Mouse (Mus musculus) cerebellum, postnatal 4 days (tissue): ENCODE measurements around the gene Fam214b.
A peak's percentile ranks its signal among the peaks of the same experiment; 100 is the strongest.

Experiments
- DNase-seq, 2 experiments: peaks; one replicate each; pipeline ENCODE4 v3.0.0; 2022; ENCODE audit warnings: low spot score in 2 of 2, mixed read lengths in 1 of 2

The Fam214b gene

DNA sequence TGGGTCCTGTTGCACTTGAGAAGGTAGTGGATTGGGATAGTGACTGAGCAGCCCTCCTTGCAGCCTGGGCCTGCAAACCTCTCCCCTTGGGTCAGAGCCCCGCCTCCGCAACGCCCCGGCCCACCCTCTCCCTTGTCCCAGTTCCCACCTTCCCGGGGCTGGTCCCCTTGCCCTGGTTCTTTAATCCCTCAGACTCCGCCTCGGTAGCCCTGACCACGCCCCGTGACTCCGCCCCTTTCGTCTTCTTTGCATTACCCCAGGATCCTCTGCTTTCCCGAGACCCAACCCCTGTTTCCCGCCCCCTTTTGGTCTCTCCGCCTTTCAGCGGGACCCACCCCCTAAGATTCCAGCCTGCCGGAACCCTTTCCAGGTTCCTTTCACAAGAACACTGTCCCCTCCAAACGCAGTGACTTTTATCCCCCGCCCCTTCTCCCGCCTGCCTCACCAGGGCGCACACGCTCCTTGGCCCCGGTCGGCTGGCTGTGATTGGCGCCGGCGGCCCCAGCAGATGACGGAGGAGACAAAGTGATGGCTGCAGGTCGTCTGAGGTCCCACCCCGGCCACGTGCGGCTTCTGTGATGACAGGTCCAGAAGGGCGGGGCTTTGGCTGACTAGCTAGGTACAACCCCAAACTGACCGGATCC is at the start of gene Fam214b:
TSS of gene Fam214b (minus strand) at position 562 of the 644 bp plus-strand sequence.
- peak; percentile 87 to 93 for DNase-seq

GRCm38 (mm10) chr4:43091183-43091582 is 45.2 kb upstream of the Fam214b start:
- no peak for DNase-seq

- no peak for DNase-seq
Measured at GRCm38 (mm10) chr4:43089950-43090349, 43.9 kb upstream of the Fam214b start.

DNA sequence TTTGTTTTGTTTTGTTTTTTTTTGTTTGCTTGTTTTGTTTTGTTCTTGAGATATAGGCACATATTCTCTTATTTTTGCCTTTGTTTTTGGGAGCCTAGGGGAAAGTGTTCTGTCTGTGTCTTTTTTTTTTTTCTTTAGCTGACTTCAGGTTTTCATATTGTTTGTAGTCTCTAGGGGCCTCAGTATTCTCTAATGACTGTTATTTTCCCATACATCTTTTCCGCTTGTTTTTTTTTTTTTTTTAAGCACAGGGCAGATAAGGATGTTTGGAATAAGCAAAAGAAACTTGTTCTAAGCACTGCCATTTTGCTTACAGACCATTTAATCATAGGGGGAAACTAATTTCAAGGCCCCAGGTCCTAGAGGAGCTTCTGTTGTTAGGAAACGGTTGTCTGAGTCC is 36.4 kb upstream of the Fam214b start:
- no peak for DNase-seq

DNA sequence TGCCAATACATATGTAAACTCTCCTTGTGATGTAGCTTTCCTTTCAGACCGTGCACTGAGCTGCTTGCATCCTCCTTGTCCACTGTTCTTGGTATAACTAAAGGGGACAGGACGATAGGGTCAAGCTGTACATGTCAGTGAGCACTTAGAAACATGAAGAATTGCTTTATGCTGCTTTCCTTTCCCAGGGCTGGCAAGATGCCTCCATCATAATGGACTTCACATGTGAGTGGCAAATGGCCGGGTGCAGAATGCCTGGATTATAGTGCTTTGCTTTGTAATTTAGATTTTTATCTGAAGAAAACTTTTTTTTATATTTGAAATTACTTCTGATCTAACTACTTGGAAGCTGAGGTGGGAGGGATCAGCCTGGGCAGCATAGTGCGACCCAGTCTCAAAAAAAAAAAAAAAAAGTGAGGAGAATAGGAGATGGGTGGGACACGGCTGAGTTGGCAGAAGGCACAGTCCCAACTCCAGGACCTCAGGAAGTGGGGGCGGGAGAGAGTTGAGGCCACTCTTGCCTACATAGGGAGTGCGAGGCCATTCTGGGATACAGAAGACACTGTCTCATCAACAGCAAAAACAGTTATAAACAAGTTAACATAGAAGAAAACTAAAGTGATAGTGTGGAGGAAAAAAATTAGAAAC is 32.2 kb upstream of the Fam214b start:
- DNase-seq = no peak

DNA sequence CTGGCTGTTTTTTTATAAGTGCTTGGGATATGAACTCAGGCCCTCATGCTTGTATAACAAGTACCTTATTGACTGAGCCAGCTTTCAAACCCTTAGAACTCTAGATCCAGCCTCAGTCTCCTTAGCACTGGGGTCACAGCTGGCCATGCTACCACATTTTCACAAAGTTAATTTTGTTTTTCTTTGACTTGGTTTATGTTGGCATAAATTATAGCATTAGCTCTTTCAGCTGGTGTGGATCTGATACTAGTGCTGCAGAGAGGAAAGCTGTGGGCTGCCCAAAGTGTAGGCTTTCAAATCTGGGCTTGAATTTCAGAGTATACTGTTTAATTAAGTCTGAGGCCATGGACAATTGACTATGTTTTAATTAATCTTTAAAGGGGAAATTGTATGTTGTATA is 28.9 kb upstream of the Fam214b start:
- DNase-seq = no peak

DNA sequence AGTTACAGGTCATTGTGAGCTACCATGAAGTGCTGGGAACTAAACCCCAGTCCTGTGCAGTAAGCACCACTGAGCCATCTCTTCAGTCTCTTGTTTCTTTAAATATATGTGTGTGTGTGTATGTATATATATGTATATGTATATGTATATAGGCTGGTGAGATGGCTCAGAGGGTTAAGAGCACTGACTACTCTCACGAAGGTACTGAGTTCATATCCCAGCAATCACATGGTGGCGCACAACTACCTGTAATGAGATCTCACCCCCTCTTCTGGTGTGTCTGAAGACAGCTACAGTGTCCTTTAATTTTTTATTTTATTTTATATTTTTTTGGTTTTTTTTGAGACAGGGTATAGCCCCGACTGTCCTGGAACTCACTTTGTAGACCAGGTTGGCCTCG is 19.5 kb upstream of the Fam214b start:
- DNase-seq = no peak

DNA sequence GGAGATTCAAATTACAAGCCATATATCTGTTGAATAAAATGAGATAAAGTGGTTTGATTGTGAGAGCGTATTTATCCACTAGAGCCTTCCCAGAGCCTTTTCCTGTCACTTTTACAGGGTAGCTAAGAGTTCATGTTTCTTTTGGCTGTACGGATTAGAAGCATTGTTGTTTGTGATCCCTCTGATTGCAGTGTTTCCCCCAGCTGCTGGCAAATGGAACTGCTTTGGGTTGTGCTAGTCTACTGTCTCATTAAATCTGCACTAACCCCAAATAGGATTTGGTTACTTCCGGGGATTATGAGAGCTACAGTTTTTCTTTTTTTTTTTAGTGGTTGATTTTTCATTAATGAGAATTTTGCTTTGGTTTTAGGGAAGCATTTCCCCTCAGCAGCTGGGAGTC is 14.3 kb upstream of the Fam214b start:
- DNase-seq = no peak

GRCm38 (mm10) chr4:43059697-43060096 is 13.7 kb upstream of the Fam214b start:
- DNase-seq = no peak

GRCm38 (mm10) chr4:43058753-43059654 is 13.0 kb upstream of the Fam214b start, which contains the start of gene Unc13b:
Gene Unc13b, plus strand, starts transcription at chr4:43058953.
- DNase-seq = peak; percentile 85 to 91

GRCm38 (mm10) chr4:43058392-43058752 is 12.4 kb upstream of the Fam214b start:
- no peak for DNase-seq

DNA sequence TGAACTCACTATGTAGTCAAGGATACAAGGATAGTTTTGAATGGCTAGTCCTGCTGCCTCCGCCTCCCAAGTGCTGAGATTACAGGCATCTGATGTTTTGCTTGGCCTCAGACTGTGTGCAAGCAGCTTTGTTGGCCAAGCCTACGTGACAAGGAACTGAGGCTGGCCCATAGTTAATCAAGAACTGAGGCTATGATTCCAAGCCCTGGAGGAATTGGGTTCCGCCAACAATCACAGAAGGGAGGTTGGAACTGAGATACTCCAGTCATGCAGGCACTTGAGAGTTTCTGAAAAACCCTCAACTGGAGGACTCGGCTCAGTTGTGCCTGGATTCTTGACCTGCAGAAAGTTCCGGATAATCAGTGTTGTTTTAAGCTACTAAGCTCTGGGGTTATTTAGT is 11.6 kb upstream of the Fam214b start:
- no peak for DNase-seq

DNA sequence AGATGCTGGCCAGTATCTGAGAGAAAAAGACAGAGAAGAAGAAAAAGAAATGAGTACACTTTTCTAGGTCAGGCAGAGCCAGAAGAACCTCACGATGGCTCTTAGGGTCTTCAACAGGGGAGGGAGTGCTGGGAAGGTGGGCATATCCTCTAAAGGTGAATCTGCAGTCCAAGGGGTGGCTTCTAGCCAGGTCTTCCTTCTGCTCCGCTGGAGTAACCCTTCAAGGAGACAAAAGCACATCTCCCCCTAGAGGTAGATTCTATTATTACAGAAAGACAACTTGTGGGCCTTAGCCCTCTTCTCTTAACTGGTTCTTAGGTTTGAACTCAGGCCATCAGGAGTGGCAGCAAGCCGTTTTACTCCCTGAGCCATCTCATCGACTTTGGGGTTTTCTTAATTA is 6.6 kb upstream of the Fam214b start:
- DNase-seq = peak in 1 of 2 experiments; percentile 44

DNA sequence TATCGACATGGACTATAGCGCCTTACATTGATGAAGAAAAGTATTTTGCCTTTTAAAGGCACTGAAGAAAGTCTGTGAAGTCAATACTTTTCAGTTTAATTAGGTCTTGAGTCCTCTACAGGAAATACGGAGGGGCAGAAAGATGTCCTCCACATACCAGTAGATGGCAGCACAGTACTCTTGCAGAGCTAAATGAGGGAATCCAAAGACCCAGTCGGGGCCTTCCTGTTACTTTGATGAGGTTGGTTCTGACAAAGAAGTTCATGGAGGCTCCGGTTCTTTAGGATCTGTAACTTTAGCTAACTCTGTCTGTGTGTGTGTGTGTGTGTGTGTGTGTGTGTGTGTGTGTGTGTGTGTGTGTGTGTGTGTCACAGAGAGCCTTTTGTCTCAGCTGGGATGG is 1.2 kb upstream of the Fam214b start:
- peak in 1 of 2 experiments; percentile 68 for DNase-seq

DNA sequence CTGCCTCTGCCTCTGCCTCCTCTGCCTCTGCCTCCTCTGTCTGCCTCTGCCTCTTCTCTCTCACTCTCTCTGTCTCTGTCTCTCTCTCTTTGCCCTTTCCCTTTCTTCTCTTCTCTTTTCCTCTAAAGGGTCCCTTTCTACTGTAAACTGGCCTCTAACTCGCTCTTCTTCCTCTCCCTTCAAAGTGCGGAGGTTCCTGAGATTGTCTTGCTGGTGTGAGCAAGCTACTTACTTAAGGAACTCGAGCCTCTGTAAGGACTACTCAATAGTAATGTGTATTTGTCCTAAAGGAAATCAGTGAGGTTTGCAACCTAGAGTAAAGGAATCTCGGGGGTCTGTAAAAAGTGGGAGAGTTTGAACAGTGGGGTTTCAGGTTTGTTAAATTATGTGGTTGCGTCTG is 587 bp upstream of the Fam214b start:
- no peak for DNase-seq

GRCm38 (mm10) chr4:43045285-43045658 is 748 bp downstream of the Fam214b start:
- DNase-seq = no peak

DNA sequence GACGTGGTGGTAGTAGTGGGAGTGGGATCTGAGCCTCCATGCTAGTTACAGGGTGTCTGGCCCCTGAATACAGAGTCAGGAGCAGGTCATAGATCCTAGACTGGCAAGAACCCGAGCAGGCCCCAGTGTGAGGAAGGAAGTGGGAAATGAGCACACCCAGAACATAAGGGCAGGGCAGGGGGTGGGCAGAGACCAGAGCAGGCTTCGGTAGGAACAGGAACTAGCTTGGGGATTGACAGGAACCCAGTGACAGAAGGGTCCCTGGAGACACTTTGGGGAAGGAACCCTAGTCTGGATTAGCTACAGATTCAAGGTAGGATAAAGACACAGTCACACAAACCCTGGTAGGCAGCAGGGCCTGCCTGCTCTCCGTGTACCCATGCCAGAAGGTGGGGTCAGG is 1.3 kb downstream of the Fam214b start:
- DNase-seq = no peak

DNA sequence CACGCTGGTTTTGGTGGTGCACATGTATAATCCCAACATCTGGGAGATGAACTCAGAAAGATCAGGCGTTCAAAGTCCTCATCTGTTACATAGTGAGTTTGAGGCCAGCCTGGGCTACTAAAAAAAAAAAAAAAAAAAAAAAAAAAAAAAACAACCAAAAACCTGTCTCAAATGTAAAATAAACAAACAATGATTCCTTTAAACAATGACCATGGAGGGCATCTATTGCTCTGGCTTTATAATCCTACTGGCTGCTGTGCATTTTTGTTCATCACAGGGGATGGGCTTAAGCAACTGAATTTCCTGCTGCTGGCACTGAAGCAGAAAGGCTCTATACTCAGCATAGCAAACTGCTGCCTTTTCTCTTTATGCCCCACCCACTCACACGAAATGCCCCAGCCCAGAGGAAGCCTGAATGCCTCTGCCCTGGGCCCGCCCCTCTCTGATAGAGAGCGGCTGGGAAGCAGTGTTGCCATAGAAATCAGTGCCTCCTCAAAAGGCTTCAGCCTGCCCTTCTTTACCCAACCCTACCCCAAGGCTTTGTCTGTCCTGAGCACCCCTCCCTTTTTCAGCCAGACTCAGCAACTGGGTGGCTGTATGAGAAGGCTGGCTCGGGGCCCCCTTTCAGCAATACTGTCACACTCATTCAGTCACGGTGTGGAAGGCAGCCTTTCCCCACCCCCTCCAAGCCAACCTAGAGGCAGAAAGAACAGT is 2.2 kb downstream of the Fam214b start:
- DNase-seq = peak in 1 of 2 experiments; percentile 59

GRCm38 (mm10) chr4:43040881-43041547 is 5.0 kb downstream of the Fam214b start:
- no peak for DNase-seq

- peak; percentile 80 to 91 for DNase-seq
Measured at GRCm38 (mm10) chr4:43040114-43040572, 5.9 kb downstream of the Fam214b start.

DNA sequence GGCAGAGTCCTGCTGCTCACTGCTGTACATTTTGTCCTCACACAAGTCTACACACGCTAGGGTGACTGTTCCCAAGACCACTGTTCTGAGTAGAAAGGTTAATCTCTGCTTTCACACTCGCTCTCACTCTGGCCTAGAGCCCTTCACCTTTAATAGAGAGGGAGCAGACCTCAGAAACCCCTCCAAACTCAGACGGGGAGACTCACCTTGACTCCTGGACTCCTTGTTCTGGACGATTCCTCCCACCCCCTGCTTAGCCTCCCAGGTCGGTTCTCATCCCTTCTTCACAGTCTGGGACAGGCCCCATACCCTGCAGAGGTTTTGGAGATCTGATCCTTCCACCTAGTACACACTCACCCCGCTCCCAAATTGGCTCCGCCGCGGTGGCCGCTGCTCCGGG is 6.4 kb downstream of the Fam214b start:
- DNase-seq = no peak
